Mouse (Mus musculus) heart, embryonic 10.5 days (tissue): ENCODE results near the gene Arr3. TPM values are rescaled to one million over a fixed set of nuclear protein-coding genes. Genes with fewer than 3 reads are reported as not detected.
A peak's percentile ranks its signal among the peaks of the same experiment; 100 is the strongest.

Experiments
- DNase-seq: peaks from one replicate; pipeline ENCODE4 v3.0.0-alpha.2; 2017; ENCODE audit warnings: low spot score
- H3K27ac ChIP-seq: fragments of 300-500 bp; sonication (generic); 2 replicates; pipeline ENCODE4 v1.5.1; 2016; ENCODE audit warnings: mild to moderate bottlenecking
- H3K27me3 ChIP-seq: fragments of 300-500 bp; sonication (generic); 2 replicates; pipeline ENCODE4 v1.6.1; 2016; ENCODE audit warnings: mild to moderate bottlenecking; ENCODE audit not compliant: poor library complexity, insufficient read depth, severe bottlenecking
- H3K36me3 ChIP-seq: fragments of 300-500 bp; sonication (generic); 2 replicates; pipeline ENCODE4 v1.6.1; 2016; ENCODE audit warnings: mild to moderate bottlenecking, moderate library complexity
- H3K4me1 ChIP-seq: fragments of 300-500 bp; sonication (generic); 2 replicates; pipeline ENCODE4 v1.6.1; 2016; ENCODE audit warnings: mild to moderate bottlenecking
- H3K4me3 ChIP-seq: fragments of 300-500 bp; sonication (generic); 2 replicates; pipeline ENCODE4 v1.5.1; 2016; ENCODE audit warnings: mild to moderate bottlenecking, moderate library complexity
- H3K9me3 ChIP-seq: fragments of 300-500 bp; sonication (generic); 2 replicates; pipeline ENCODE4 v1.6.1; 2016; ENCODE audit warnings: mild to moderate bottlenecking, moderate library complexity
- whole genome bisulfite sequencing: fragments of 180-500 bp; shearing (Covaris S2); methylation state at CpG from one replicate; pipeline ENCODE4 v1.1.7; 2016; 5-methylcytosine and 5-hydroxymethylcytosine counted together
- polyA plus RNA-seq: library from polyadenylated mRNA; unstranded; fragments of >200 nt; fragmentation: Nextera tagmentation; extraction: Ambion mirVana; gene quantifications from 2 replicates; pipeline ENCODE4 v1.2.1, GENCODE M21; 2016

Arr3 gene
- polyA plus RNA-seq = 0.97 and 2.3 TPM in 2 replicates

DNA sequence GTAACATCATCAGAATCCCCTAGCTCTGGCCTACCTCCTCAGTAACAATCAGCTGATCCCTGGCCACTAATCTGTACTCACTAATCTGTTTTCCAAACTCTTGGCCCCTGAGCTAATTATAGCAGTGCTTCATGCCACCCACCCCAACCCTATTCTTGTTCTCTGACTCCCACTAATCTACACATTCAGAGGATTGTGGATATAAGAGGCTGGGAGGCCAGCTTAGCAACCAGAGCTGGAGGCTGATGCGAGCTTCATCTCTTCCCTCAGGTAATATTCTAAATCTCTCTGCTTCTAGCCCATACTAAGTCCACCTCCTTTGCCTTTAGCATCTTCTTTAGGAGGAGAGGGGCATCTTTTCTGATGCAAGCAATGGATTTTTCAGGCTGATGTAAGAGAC, at the start of gene Arr3:
Gene Arr3 (plus strand): TSS at position 184 of the 400 bp plus-strand sequence.
- Histone ChIP-seq H3K4me1 (no peaks in the 10 kb centered on the region), H3K27me3 (peaks cover 4% of the 10 kb centered on the region; the same call in 1 of the 2 replicates), H3K9me3 (no peaks in the 10 kb centered on the region), H3K4me3 (no peak within 1 kb of the TSS), H3K36me3 (no peaks in the 10 kb centered on the region), H3K27ac (no peak within 1 kb of the TSS)
- 60% methylated on average over 1 of the region's 1 CpGs for WGBS
- no peak for DNase-seq

DNA sequence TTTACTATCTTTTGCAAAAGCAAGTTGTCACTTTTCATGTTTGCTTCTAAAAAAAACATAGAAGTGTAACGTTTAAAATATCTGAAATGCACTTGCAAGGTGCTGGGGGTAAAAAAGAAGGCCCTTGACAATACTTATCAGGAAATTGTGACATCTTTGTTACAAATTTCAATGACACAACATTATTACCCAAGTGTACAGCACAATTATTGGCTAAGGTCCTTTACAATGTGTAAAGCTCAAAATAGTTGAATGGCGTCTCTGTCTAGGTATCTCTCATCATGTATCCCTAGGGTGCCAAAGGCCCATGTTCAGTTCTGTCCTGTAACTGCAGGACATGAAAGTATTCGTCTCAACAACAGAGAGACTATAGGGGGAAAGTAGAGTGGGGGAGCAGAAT, 49.3 kb upstream of the Arr3 start:
- no peaks in the 10 kb centered on the region for H3K36me3 ChIP-seq
- no peak overlapping the region for H3K27ac ChIP-seq
- 69% methylated on average over 3 of the region's 3 CpGs for WGBS
- no peaks in the 10 kb centered on the region for H3K9me3 ChIP-seq
- H3K4me1 ChIP-seq = no peaks in the 10 kb centered on the region
- no peak for DNase-seq
- H3K27me3 ChIP-seq = 0 out of 2 replicates have a peak, but pooled peaks cover 5% of the 10 kb centered on the region
- no peak overlapping the region for H3K4me3 ChIP-seq

DNA sequence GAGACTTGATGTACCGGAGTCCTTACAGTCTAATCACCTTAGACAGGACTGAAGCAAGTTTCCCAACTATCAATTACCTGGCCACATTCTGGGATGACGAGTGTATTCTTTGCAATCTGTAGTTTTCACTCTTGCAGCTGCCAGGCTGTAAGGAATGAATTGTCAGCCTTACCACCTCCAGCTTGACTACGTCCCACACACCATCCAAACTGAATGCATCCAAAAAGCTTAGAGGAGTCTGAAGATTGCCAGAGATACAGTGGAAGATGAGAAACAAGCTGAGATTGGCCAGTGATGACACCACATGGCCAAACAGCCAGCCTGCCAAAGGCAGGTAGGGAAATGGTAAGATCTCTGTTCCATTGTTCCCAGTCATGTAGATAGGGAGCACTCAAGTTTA, 39.6 kb upstream of the Arr3 start:
- Histone ChIP-seq H3K4me1 (no peaks in the 10 kb centered on the region), H3K36me3 (no peaks in the 10 kb centered on the region), H3K9me3 (no peaks in the 10 kb centered on the region), H3K27me3 (no peaks in the 10 kb centered on the region), H3K4me3 (no peak overlapping the region), H3K27ac (no peak overlapping the region)
- DNase-seq = no peak
- 78% methylated on average over 3 of the region's 3 CpGs for WGBS

DNA sequence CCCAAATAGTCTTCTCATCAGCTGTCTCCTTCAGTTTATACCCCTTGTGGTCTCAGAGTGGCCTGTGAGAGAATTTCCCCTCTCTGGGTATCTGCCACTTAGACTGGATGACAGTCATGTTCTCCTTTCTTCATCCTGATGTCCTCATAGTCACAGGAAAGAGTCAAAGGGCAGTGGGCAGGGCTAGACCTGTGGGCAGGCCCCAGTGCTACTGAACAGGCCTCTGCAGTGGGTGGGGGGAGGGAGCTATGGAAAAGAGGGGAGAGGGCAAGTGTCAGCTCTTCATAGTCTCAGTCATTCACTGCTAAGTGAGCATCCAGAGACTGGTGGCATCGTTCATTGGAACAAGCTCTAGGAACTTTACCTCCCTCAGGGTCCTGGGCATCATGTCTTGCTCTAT, 33.3 kb upstream of the Arr3 start, which contains the start of gene Awat1:
Gene Awat1 (plus strand): TSS at position 301 of the 400 bp plus-strand sequence.
- H3K36me3 ChIP-seq = no peaks in the 10 kb centered on the region
- no peaks in the 10 kb centered on the region for H3K9me3 ChIP-seq
- no peak for DNase-seq
- 80% methylated on average over 1 of the region's 1 CpGs for WGBS
- no peak within 1 kb of the TSS for H3K4me3 ChIP-seq
- H3K27me3 ChIP-seq = peaks cover 8% of the 10 kb centered on the region; the same call in 1 of the 2 replicates
- H3K27ac ChIP-seq = no peak within 1 kb of the TSS
- no peaks in the 10 kb centered on the region for H3K4me1 ChIP-seq

DNA sequence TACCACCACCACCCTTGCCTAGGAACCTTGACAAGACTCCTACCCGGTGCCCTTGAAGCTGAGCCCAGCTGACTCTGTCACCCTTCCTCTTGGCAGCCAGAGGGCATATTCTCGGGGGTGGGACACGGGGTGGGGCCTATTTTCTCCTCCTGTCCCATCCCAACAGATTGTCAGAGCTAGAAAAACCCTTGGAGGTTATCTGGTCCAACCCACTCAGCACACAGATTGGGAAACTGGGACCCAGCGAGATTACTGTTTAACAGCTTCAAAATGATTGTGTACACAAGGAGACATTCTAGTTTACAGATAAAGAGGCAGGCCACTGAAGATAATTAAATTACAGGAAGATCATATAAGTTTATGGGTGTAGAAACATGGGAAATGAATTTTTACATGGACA, 10.5 kb upstream of the Arr3 start, which contains the start of gene P2ry4:
Gene P2ry4 (minus strand): TSS at position 79 of the 400 bp plus-strand sequence.
- peaks cover 15% of the 10 kb centered on the region; the same call in 1 of the 2 replicates for H3K27me3 ChIP-seq
- WGBS = 57% methylated on average over 4 of the region's 4 CpGs
- H3K27ac ChIP-seq = no peak within 1 kb of the TSS
- no peaks in the 10 kb centered on the region for H3K4me1 ChIP-seq
- H3K9me3 ChIP-seq = no peaks in the 10 kb centered on the region
- no peak within 1 kb of the TSS for H3K4me3 ChIP-seq
- H3K36me3 ChIP-seq = no peaks in the 10 kb centered on the region
- DNase-seq = no peak

DNA sequence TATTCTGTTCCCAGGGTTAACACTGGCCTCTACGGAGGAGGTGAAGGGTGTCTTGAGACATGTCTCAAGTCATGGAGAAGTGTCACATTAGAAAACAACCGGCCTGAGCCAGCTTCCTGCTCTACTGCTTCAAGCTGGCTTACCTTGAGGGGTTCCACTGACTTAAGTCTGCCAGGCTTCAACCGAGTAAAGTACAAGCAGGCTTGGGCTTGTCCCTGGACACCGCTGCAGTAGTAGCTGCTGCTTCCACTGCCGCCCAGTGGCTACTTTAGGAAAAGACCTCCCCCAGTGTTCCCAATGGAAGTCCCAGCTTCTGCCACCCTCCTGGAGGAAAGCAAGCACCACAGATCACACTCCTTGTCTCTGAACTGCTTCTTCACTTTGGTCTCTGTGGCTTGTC, 7.9 kb upstream of the Arr3 start:
- Histone ChIP-seq H3K4me1 (no peaks in the 10 kb centered on the region), H3K27ac (no peak overlapping the region), H3K36me3 (no peaks in the 10 kb centered on the region), H3K9me3 (no peaks in the 10 kb centered on the region), H3K4me3 (no peak overlapping the region), H3K27me3 (peaks cover 17% of the 10 kb centered on the region; the same call in 1 of the 2 replicates)
- DNase-seq = peak; percentile 76
- 26% methylated on average over 5 of the region's 5 CpGs for WGBS

DNA sequence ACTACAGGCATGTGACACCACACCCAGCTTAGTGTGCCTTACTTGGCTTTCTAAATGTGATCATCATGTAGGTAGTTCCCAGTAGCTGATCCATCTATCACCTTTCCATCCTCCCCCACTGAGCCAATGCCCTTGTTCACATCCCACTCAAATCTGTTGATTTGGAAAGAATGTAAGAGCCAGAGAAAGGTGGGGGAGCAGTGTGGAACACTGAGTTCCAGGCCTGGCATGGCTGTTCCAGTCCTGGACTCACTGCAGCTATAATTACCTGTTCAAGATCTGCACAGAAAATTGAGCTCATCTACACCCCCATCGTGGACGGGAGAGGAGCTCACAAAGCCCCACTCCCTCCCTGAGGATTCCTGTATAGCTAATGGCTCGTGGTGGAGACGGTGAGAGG, 5.5 kb upstream of the Arr3 start:
- H3K9me3 ChIP-seq = no peaks in the 10 kb centered on the region
- H3K27me3 ChIP-seq = peaks cover 13% of the 10 kb centered on the region; the same call in 1 of the 2 replicates
- H3K4me1 ChIP-seq = no peaks in the 10 kb centered on the region
- no peak overlapping the region for H3K27ac ChIP-seq
- H3K4me3 ChIP-seq = no peak overlapping the region
- WGBS = 54% methylated on average over 4 of the region's 4 CpGs
- no peaks in the 10 kb centered on the region for H3K36me3 ChIP-seq
- DNase-seq = no peak

DNA sequence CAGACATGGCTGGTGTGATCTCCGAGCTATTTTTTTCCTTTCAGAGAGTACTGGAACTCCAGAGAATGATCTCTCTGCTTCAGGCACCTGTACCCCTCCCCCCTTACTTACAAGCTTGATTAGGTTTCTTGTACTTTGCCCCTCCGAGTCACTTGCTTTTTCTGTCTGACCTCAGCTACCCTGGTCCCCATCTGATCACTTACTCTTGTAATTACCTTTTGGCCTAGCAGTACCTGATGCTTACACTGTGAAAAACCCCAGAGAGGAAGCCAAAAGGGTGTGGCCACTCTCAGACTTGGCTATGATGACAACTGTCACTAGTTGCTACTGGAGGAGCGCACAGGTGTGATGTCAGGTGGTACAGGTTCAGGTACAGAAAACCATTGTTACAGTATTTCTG, 13.2 kb downstream of the Arr3 start:
- H3K4me1 ChIP-seq = no peaks in the 10 kb centered on the region
- H3K27me3 ChIP-seq = peaks cover 12% of the 10 kb centered on the region; the same call in 1 of the 2 replicates
- peaks cover 9% of the 10 kb centered on the region; the same call in 1 of the 2 replicates for H3K36me3 ChIP-seq
- H3K9me3 ChIP-seq = no peaks in the 10 kb centered on the region
- 62% methylated on average over 3 of the region's 3 CpGs for WGBS
- no peak overlapping the region for H3K27ac ChIP-seq
- no peak for DNase-seq
- no peak overlapping the region for H3K4me3 ChIP-seq

DNA sequence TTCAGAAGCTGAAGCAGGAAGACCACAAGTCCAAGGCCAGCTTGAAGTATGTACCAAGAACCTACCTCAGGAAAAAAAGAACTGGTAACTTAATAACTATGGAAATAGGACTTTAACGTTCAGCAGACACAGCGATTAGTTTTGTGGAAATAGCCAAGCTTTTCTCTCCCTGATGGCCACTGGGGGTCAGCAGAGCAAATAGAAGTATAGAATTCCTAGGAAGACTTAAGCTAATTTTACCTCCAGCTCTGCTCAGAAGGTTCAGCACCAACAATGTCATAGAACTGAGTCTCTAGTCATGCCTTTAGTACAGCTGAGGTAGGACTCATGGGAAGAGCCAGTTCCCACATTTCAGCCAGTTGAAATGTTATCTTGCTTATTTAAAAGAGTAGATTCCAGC, 16.1 kb downstream of the Arr3 start:
- Histone ChIP-seq H3K27ac (no peak overlapping the region), H3K4me3 (no peak overlapping the region), H3K36me3 (peaks cover 12% of the 10 kb centered on the region; the same call in 1 of the 2 replicates), H3K27me3 (peaks cover 6% of the 10 kb centered on the region; the same call in 1 of the 2 replicates), H3K4me1 (no peaks in the 10 kb centered on the region), H3K9me3 (no peaks in the 10 kb centered on the region)
- WGBS = 77% methylated on average over 2 of the region's 2 CpGs
- DNase-seq = no peak

DNA sequence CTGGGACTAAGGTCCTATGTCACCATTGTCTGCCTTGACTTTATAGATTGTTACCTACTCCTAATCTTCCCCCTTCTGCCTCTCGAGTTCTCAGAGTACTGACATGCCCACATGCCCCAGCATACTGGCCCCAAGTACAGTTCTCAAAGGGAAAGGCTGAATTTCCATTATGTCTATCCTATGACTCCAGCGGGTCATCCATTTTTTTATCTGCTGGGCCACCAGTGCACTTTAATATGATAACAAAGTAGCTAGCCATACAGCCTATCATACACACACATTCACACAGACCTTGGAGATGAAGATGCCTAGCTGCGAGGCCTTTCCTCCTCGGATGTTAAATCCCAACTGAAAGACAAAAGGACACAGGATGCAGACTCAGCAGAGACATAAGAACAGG, 18.9 kb downstream of the Arr3 start:
- Histone ChIP-seq H3K4me1 (no peaks in the 10 kb centered on the region), H3K27me3 (no peaks in the 10 kb centered on the region; the same call in 1 of the 2 replicates)
- WGBS = 84% methylated on average over 4 of the region's 4 CpGs

DNA sequence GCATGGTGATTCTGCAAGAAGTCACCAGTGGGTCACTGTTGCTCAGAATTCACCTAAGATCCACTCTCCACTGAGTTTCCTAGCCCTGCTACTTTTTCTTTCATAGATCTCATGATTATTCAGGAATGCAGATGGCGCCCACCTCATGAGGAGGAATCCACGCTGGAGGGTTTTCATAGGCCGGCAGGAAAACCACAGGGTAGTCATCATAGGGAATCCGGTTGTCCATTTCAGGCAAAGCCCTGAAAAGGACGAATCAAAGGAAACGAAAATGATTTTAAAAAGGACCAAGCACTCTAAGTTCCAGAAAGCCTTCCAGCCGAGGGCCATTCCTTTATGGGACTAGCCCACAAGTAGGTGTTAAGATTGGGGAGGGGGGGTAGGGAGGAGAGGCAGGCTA, 19.8 kb downstream of the Arr3 start:
- WGBS = 45% methylated on average over 7 of the region's 7 CpGs
- DNase-seq = no peak
- no peaks in the 10 kb centered on the region for H3K4me1 ChIP-seq
- peak overlapping the region; percentile 90; the same call in 1 of the 2 replicates for H3K27ac ChIP-seq
- H3K27me3 ChIP-seq = no peaks in the 10 kb centered on the region; the same call in 1 of the 2 replicates
- peak overlapping the region; percentile 73 for H3K4me3 ChIP-seq
- no peaks in the 10 kb centered on the region for H3K9me3 ChIP-seq
- peaks cover 12% of the 10 kb centered on the region; the same call in 1 of the 2 replicates for H3K36me3 ChIP-seq

More for the DNA sequence above, 18.9 kb downstream of the Arr3 start:
- Histone ChIP-seq H3K36me3 (peaks cover 12% of the 10 kb centered on the region; the same call in 1 of the 2 replicates), H3K4me3 (no peak overlapping the region), H3K9me3 (no peaks in the 10 kb centered on the region), H3K27ac (no peak overlapping the region)
- no peak for DNase-seq

DNA sequence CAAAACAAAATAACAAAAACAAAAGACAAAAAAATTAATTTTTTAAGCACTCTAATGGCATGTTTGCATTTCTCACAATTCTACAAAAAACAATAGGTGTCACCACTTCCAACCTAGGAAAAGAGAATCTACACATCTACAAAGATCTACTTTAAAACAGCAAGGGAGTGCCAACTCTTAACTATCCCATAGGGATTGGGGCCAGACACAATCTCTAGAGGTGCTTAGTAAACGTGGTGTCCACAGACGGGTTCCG, 20.2 kb downstream of the Arr3 start, which contains the start of gene Kif4:
Gene Kif4 (plus strand): TSS at position 192 of the 256 bp plus-strand sequence.
- 26% methylated on average over 3 of the region's 3 CpGs for WGBS
- H3K27me3 ChIP-seq = no peaks in the 10 kb centered on the region; the same call in 1 of the 2 replicates

DNA sequence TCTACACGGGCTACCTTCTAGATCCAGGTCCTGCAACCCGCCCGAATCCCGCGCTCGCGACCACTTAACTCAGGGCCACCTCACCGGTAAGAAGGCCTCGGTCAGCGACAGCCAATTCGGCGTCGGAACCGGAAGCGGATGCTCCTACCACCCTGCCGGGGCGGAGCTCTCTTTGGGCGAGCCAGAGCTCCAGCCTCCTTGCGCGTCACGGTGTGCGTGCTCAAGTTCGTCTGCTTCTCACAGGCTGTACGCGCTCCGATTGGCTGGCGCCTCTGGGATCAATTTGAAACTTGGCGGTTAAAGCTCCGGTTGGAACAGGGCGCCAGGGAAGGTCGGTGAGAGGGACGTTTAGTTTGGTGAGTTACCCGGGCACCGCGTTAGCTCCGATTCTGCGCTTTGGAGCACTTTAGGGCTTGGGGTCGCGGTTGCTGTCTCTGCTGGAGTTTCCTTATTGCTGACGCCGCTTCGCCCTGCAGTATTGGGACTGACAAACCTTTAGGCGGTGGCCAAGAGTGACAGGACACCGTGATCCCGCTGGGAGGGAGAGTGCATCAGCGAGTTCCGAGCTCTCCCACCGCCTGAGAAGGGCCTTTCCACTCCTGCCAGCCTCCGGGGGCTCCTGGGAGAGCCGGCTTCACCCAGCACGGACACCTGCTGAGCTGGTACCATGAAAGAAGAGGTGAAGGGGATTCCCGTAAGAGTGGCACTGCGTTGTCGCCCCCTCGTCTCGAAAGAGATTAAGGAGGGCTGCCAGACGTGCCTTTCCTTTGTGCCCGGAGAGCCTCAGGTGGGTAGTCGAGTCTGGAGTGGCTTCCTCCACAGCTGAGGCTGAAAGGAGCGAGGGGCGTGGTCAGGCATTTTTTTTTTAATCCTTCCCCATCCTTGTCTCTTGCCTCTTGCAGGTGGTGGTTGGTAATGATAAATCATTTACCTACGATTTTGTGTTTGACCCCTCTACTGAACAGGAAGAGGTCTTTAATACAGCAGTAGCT, 20.8 kb downstream of the Arr3 start, which contains the start of gene Pdzd11:
Gene Pdzd11 (minus strand): TSS at position 767 of the 992 bp plus-strand sequence.
- Histone ChIP-seq H3K27ac (peak within 1 kb of the TSS; percentile 90), H3K4me1 (no peaks in the 10 kb centered on the region), H3K27me3 (no peaks in the 10 kb centered on the region; the same call in 1 of the 2 replicates), H3K4me3 (peak within 1 kb of the TSS; percentile 73), H3K9me3 (no peaks in the 10 kb centered on the region), H3K36me3 (peaks cover 12% of the 10 kb centered on the region; the same call in 1 of the 2 replicates)
- 17% methylated on average over 62 of the region's 62 CpGs for WGBS
- DNase-seq = peak; percentile 96

More for the DNA sequence above, 20.2 kb downstream of the Arr3 start, which contains the start of gene Kif4:
- Histone ChIP-seq H3K4me3 (peak within 1 kb of the TSS; percentile 73), H3K36me3 (peaks cover 12% of the 10 kb centered on the region; the same call in 1 of the 2 replicates), H3K27ac (peak within 1 kb of the TSS; percentile 90), H3K4me1 (no peaks in the 10 kb centered on the region), H3K9me3 (no peaks in the 10 kb centered on the region)
- DNase-seq = no peak
